In genomic region chr5:65696821-65697485, GRCm38 (mm10) we compare ENCODE assay signal across 8 mouse cellular contexts. TPM values are rescaled to one million over a fixed set of nuclear protein-coding genes. Genes with fewer than 3 reads are reported as not detected.
DNase-seq lines count a peak whose midpoint lies in the region; ATAC-seq and TF ChIP-seq lines count a peak whose summit lies in the region.

No protein-coding gene starts in this region.

- H3K4me3 ChIP-seq in C2C12 (ENCODE audit: insufficient read depth, poor library complexity, severe bottlenecking) (peak overlapping the region; percentile 83), myocyte (peak overlapping the region; percentile 62)
- peak overlapping the region; percentile 96 for H3K4me3 ChIP-seq in erythroblast, embryonic 14.5 days (replicated peaks)
- H3K4me3 ChIP-seq in heart, embryonic 12.5 days = peak overlapping the region; percentile 95
- peak overlapping the region; percentile 99 for H3K4me3 ChIP-seq in kidney, embryonic 16.5 days (ENCODE audit: low read length)
- peak overlapping the region; percentile 98 for H3K4me3 ChIP-seq in liver, embryonic 11.5 days (ENCODE audit: low read depth, low read length)

- DNase-seq in brain, embryonic 14.5 days (ENCODE audit: low read depth) = peak; percentile 87
- DNase-seq in liver, embryonic 11.5 days (ENCODE audit: low spot score) = peak; percentile 69
- DNase-seq in spleen, postnatal 4 days (ENCODE audit: low spot score in 2 of 2) = peak; percentile 70 to 83

- H3K27me3 ChIP-seq in C2C12 (ENCODE audit: control insufficient read depth, insufficient read depth, insufficient read length) (no peaks in the 10 kb centered on the region), myocyte (ENCODE audit: control insufficient read depth, insufficient read depth, insufficient read length) (no peaks in the 10 kb centered on the region)
- no peaks in the 10 kb centered on the region for H3K27me3 ChIP-seq in erythroblast, embryonic 14.5 days (ENCODE audit: control insufficient read depth)
- no peaks in the 10 kb centered on the region for H3K27me3 ChIP-seq in heart, embryonic 12.5 days (replicated peaks)
- no peaks in the 10 kb centered on the region for H3K27me3 ChIP-seq in kidney, embryonic 16.5 days (ENCODE audit: insufficient read depth, low read length)
- H3K27me3 ChIP-seq in liver, embryonic 11.5 days (replicated peaks; ENCODE audit: control insufficient read depth, insufficient read depth, low read length) = no peaks in the 10 kb centered on the region

- peak overlapping the region; percentile 96 for H3K27ac ChIP-seq in heart, embryonic 12.5 days (ENCODE audit: poor library complexity, severe bottlenecking)
- peak overlapping the region; percentile 98 for H3K27ac ChIP-seq in kidney, embryonic 16.5 days (ENCODE audit: low read length)
- peak overlapping the region; percentile 99 for H3K27ac ChIP-seq in liver, embryonic 11.5 days (ENCODE audit: low read depth, low read length)

- no peak for TF ChIP-seq CTCF in C2C12 (IDR thresholded peaks at IDR 0.05; ENCODE audit: control insufficient read depth, insufficient read depth, insufficient read length)
- TF ChIP-seq CTCF in brain, embryonic 14.5 days (IDR thresholded peaks at IDR 0.05; ENCODE audit: borderline replicate concordance, extremely low read depth, insufficient read depth, insufficient read length) = peak; percentile 75

- H3K4me2 ChIP-seq in heart, embryonic 12.5 days = peak overlapping the region; percentile 69
- H3K4me2 ChIP-seq in kidney, embryonic 16.5 days (replicated peaks; ENCODE audit: low read depth, low read length) = peak overlapping the region; percentile 83
- H3K4me2 ChIP-seq in liver, embryonic 11.5 days = peak overlapping the region; percentile 94
- H3K4me2 ChIP-seq in myocyte (ENCODE audit: low read depth) = peak overlapping the region; percentile 94

- H3K9ac ChIP-seq in heart, embryonic 12.5 days = peak overlapping the region; percentile 97
- H3K9ac ChIP-seq in kidney, embryonic 16.5 days (replicated peaks; ENCODE audit: low read length) = peak overlapping the region; percentile 99
- H3K9ac ChIP-seq in liver, embryonic 11.5 days (ENCODE audit: low read depth, low read length) = peak overlapping the region; percentile 99

- WGBS in heart, embryonic 12.5 days = under 1% methylated on average over 58 of the region's 58 CpGs
- 0% methylated on average over 51 of the region's 58 CpGs for WGBS in kidney, embryonic 16.5 days
- under 1% methylated on average over 56 of the region's 58 CpGs for WGBS in liver, embryonic 11.5 days

- ATAC-seq in heart, embryonic 12.5 days (ENCODE audit: insufficient number of reproducible peaks, low FRiP score) = peak; percentile 41
- peak; percentile 50 for ATAC-seq in kidney, embryonic 16.5 days (ENCODE audit: low FRiP score, low TSS enrichment)
- ATAC-seq in liver, embryonic 11.5 days (replicated peaks; ENCODE audit: low FRiP score) = peak; percentile 23; the same call in 1 of the 2 replicates

- H3K36me3 ChIP-seq in C2C12 (ENCODE audit: control insufficient read depth, insufficient read depth) (peaks cover 38% of the 10 kb centered on the region), myocyte (ENCODE audit: control insufficient read depth, insufficient read depth) (peaks cover 6% of the 10 kb centered on the region)
- H3K36me3 ChIP-seq in erythroblast, embryonic 14.5 days (ENCODE audit: control insufficient read depth) = peaks cover 43% of the 10 kb centered on the region
- H3K36me3 ChIP-seq in heart, embryonic 12.5 days = peaks cover 19% of the 10 kb centered on the region
- H3K36me3 ChIP-seq in kidney, embryonic 16.5 days (ENCODE audit: insufficient read depth, low read length) = peaks cover 12% of the 10 kb centered on the region; the same call in 1 of the 2 replicates
- peaks cover 2% of the 10 kb centered on the region; the same call in 1 of the 2 replicates for H3K36me3 ChIP-seq in liver, embryonic 11.5 days (ENCODE audit: control insufficient read depth, insufficient read depth, low read length)

- peaks cover 54% of the 10 kb centered on the region for H3K79me2 ChIP-seq in C2C12 (ENCODE audit: control insufficient read depth, insufficient read depth)
- peaks cover 47% of the 10 kb centered on the region for H3K79me2 ChIP-seq in myocyte (ENCODE audit: control insufficient read depth, insufficient read depth)

- H3K9me3 ChIP-seq in erythroblast, embryonic 14.5 days (ENCODE audit: control insufficient read depth, low read length) = no peaks in the 10 kb centered on the region
- H3K9me3 ChIP-seq in heart, embryonic 12.5 days (replicated peaks) = no peaks in the 10 kb centered on the region
- H3K9me3 ChIP-seq in kidney, embryonic 16.5 days (ENCODE audit: low read length) = no peaks in the 10 kb centered on the region
- H3K9me3 ChIP-seq in liver, embryonic 11.5 days (ENCODE audit: control insufficient read depth, low read length) = no peaks in the 10 kb centered on the region

- H3ac ChIP-seq in C2C12 (ENCODE audit: control insufficient read depth, insufficient read length, low read depth) (peak overlapping the region; percentile 97), myocyte (ENCODE audit: control insufficient read depth, insufficient read length) (peak overlapping the region; percentile 100)

- peaks cover 49% of the 10 kb centered on the region for H3K79me3 ChIP-seq in C2C12 (ENCODE audit: low read depth)

- peaks cover 44% of the 10 kb centered on the region for H3K4me1 ChIP-seq in erythroblast, embryonic 14.5 days (ENCODE audit: control insufficient read depth)
- peaks cover 25% of the 10 kb centered on the region for H3K4me1 ChIP-seq in heart, embryonic 12.5 days (replicated peaks)
- H3K4me1 ChIP-seq in kidney, embryonic 16.5 days (ENCODE audit: insufficient read depth, low read length) = peaks cover 17% of the 10 kb centered on the region
- peaks cover 13% of the 10 kb centered on the region for H3K4me1 ChIP-seq in liver, embryonic 11.5 days (replicated peaks; ENCODE audit: control insufficient read depth, insufficient read depth, low read length)

- no peak for TF ChIP-seq POLR2A in brain, embryonic 14.5 days (IDR thresholded peaks at IDR 0.05; ENCODE audit: borderline replicate concordance, extremely low read depth, insufficient read depth, insufficient read length, poor library complexity, severe bottlenecking)
- TF ChIP-seq POLR2A in myocyte (IDR thresholded peaks at IDR 0.05; ENCODE audit: insufficient read length, low read depth) = no peak

TF ChIP-seq in C2C12, 6 proteins besides CTCF, POLR2A, EP300 and RAD21:
- TF ChIP-seq MAX (IDR thresholded peaks at IDR 0.05) (no peak), FOSL1 (IDR thresholded peaks at IDR 0.05; ENCODE audit: insufficient read depth, low read length, poor library complexity, severe bottlenecking) (no peak), CEBPB (IDR thresholded peaks at IDR 0.05; ENCODE audit: low read depth) (no peak), MYOD1 (IDR thresholded peaks at IDR 0.05; ENCODE audit: control insufficient read depth, insufficient read length, low read depth) (no peak), MYOG (IDR thresholded peaks at IDR 0.05; ENCODE audit: control insufficient read depth, extremely low read depth, insufficient read length) (no peak), USF1 (IDR thresholded peaks at IDR 0.05; ENCODE audit: low read depth) (no peak)
TF ChIP-seq in C2C12: peak in this region for 0.

TF ChIP-seq in myocyte, 11 proteins besides CTCF, POLR2A, EP300 and RAD21:
- TF ChIP-seq MAX (IDR thresholded peaks at IDR 0.05; ENCODE audit: low read depth) = no peak
- TF ChIP-seq MYOD1 (IDR thresholded peaks at IDR 0.05; ENCODE audit: control insufficient read depth in 1 of 3, insufficient read length in 2 of 3, low read depth in 2 of 3) = no peak

RNA-seq across cellular contexts. Expression of gene Pds5a, which starts 1.1 kb away (rescaled TPM):
- 20.3 TPM for polyA plus RNA-seq in C2C12 (2012; fragmentation: generic; extraction: Trizol)
- polyA plus RNA-seq in brain, embryonic 14.5 days (2012; rRNA removed) = 81.5 and 84.1 TPM in 2 replicates
- polyA plus RNA-seq in erythroblast, embryonic 14.5 days (2012) = 0.31 and 0.54 TPM in 2 replicates
- 61.7 and 63.8 TPM in 2 replicates for polyA plus RNA-seq in heart, embryonic 12.5 days (2016; fragmentation: Nextera tagmentation; extraction: Ambion mirVana)
- polyA plus RNA-seq in kidney, embryonic 16.5 days (2015; fragmentation: Nextera tagmentation; extraction: Ambion mirVana) = 56.2 and 60.6 TPM in 2 replicates
- 73.2 and 75.3 TPM in 2 replicates for polyA plus RNA-seq in liver, embryonic 11.5 days (2014; fragmentation: Nextera tagmentation; extraction: Ambion mirVana)
- polyA plus RNA-seq in myocyte (2012; fragmentation: generic; extraction: Trizol) = 17.5 TPM

Comparison
In these comparisons a context has a peak if more than half of its experiments do, and no peak if none do; other contexts are left out.
1. Peak in every context shown above with its lines: DNase-seq, ATAC-seq, H3K4me3 ChIP-seq and H3K27ac ChIP-seq.
2. RNA of gene Pds5a, which starts 1.1 kb away (polyA plus RNA-seq): 81.5 to 84.1 TPM in brain, embryonic 14.5 days, 73.2 to 75.3 TPM in liver, embryonic 11.5 days, 61.7 to 63.8 TPM in heart, embryonic 12.5 days, 56.2 to 60.6 TPM in kidney, embryonic 16.5 days, 20.3 TPM in C2C12 (single experiment) and 17.5 TPM in myocyte (single experiment); 0.31 to 0.54 TPM in erythroblast, embryonic 14.5 days; every median in the first group is over 10 times any median in the second.